Mouse (Mus musculus) B cell, adult 62 days (primary cell): ENCODE measurements around the gene Smok3b. TPM values are rescaled to one million over a fixed set of nuclear protein-coding genes. Genes with fewer than 3 reads are reported as not detected.

Experiments
- total RNA-seq: library from RNA; stranded (reverse); gene quantifications from 4 replicates; pipeline ENCODE4 v1.2.4, GENCODE M21; 2023

Gene Smok3b
- not detected in 4 replicates for total RNA-seq

DNA sequence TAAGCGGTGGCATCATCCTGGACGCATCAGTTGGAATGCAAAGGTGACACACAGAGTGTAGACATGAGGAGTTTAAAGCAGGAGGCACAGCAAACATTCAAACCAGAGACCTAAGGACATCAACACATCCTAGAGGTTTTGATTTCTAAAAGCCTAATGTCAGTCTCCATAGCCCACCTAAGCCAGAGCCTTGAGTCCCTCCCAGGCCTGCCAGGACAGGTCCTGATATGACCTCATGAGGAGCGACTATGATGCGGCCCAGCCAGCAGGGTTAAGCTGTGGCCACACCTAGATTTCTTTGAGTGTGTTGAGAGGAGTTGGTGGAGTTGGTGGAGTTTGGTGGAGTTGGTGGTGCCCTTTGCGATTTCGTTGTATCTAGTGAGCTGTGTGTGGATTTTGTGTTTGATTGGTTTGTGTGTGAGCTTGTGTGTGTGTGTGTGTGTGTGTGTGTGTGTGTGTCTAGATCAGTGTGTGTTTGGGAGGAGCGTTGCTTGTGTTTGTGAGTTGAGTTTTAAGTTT lies at the start of gene Smok3b, which contains the start of gene Smok3a:
Smok3b (plus strand) TSS at position 469 of the 519 bp plus-strand sequence.
Smok3a (plus strand) TSS at position 301 of the 519 bp plus-strand sequence.

DNA sequence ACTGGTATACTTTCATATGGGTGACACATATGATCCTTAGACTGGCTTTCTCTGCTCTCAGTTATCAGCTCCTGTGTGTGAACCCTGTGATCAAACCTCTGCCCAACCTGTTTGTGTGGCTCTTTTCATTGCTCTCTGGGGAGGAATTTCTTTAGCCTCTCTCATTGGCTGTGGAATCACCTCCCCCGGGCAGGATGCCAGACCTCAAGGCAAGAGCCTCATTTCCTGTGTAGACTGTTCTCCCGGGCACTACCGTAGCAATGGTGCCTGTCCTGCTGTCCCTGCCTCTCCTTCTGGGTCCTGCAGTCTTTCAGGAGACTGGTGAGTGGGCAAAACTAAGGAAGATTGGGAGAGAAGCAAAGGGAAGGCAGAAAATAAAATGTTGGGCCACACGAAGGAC lies 39.9 kb upstream of the Smok3b start, which contains the start of gene Azgp1:
Azgp1 (plus strand) TSS at position 221 of the 400 bp plus-strand sequence.

DNA sequence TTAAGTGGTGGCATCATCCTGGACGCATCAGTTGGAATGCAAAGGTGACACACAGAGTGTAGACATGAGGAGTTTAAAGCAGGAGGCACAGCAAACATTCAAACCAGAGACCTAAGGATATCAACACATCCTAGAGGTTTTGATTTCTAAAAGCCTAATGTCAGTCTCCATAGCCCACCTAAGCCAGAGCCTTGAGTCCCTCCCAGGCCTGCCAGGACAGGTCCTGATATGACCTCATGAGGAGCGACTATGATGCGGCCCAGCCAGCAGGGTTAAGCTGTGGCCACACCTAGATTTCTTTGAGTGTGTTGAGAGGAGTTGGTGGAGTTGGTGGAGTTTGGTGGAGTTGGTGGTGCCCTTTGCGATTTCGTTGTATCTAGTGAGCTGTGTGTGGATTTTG lies 31.7 kb downstream of the Smok3b start, which contains the start of gene Smok3c:
Smok3c (plus strand) TSS at position 301 of the 400 bp plus-strand sequence.

DNA sequence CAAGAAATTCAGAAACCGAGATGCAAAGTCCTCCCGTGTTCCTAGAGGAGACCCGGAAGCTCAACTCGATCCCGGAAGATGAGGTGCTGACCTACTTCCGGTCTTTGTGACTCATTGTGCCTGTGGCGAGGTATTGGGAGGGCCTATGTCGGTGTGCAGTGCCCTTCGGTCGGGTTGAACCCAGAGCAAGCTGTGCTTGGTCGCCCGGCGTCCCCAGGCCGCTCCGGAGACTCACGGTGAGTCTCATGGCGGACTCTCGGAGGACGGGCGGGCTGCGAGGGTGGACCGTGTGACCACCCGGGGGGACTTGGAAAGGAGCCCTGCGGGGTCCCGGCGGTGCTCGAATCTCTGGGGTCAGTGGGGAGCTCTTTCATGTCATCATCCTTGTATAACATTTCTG lies 63.8 kb downstream of the Smok3b start, which contains the start of gene Zkscan1:
Zkscan1 (plus strand) TSS at position 89 of the 400 bp plus-strand sequence.

Other genes starting within 250 kb of the Smok3b start
- gene Ppp1r35, start 242.6 kb upstream of the Smok3b start, total RNA-seq, result 19.5 to 26.0 TPM (median 22.4 TPM) in 4 replicates
- 80.8 to 118 TPM (median 101 TPM) in 4 replicates for gene Mepce, start 233.8 kb upstream of the Smok3b start, total RNA-seq
- 15.0 to 20.7 TPM (median 19.2 TPM) in 4 replicates for gene Zcwpw1, start 233.6 kb upstream of the Smok3b start, total RNA-seq
- 0.45 to 3.5 TPM (median 2.1 TPM) in 4 replicates for gene Pilra, start 185.1 kb upstream of the Smok3b start, total RNA-seq
- 1.3 to 2.3 TPM (median 1.9 TPM) in 4 replicates for gene Pilrb1, start 163.3 kb upstream of the Smok3b start, total RNA-seq
- gene Pilrb2, start 149.6 kb upstream of the Smok3b start, total RNA-seq, result 0.81 to 2.7 TPM in 2 of 4 replicates, not detected in the others
- gene Cyp3a13, start 99.8 kb upstream of the Smok3b start, total RNA-seq, result not detected in 4 replicates
- gene Gjc3, start 58.3 kb upstream of the Smok3b start, total RNA-seq, result not detected in 4 replicates
- not detected in 4 replicates for gene Azgp1, start 39.9 kb upstream of the Smok3b start, total RNA-seq
- gene Smok3a, start 168 bp upstream of the Smok3b start, total RNA-seq, result not detected in 4 replicates
- not detected in 4 replicates for gene Smok3c, start 31.8 kb downstream of the Smok3b start, total RNA-seq
- 16.7 to 18.6 TPM (median 17.1 TPM) in 4 replicates for gene Zkscan1, start 63.7 kb downstream of the Smok3b start, total RNA-seq
- 7.5 to 14.3 TPM (median 10.9 TPM) in 4 replicates for gene Zscan21, start 95.5 kb downstream of the Smok3b start, total RNA-seq
- gene Zfp113, start 134.3 kb downstream of the Smok3b start, total RNA-seq, result 8.3 to 11.6 TPM (median 9.5 TPM) in 4 replicates
- 48.8 to 54.2 TPM (median 50.0 TPM) in 4 replicates for gene Cops6, start 139.6 kb downstream of the Smok3b start, total RNA-seq
- 33.4 to 38.4 TPM (median 35.6 TPM) in 4 replicates for gene Ap4m1, start 150.6 kb downstream of the Smok3b start, total RNA-seq
- gene Mcm7, start 151.0 kb downstream of the Smok3b start, total RNA-seq, result 50.1 to 67.0 TPM (median 54.9 TPM) in 4 replicates
- gene Taf6, start 166.0 kb downstream of the Smok3b start, total RNA-seq, result 27.6 to 29.1 TPM (median 28.3 TPM) in 4 replicates
- gene Cnpy4, start 166.1 kb downstream of the Smok3b start, total RNA-seq, result 14.6 to 16.4 TPM (median 15.4 TPM) in 4 replicates
- 0.91 to 1.6 TPM (median 1.3 TPM) in 4 replicates for gene Mblac1, start 172.9 kb downstream of the Smok3b start, total RNA-seq
- not detected in 4 replicates for gene Nxpe5, start 204.5 kb downstream of the Smok3b start, total RNA-seq
- gene Lamtor4, start 234.1 kb downstream of the Smok3b start, total RNA-seq, result 30.0 to 42.9 TPM (median 38.4 TPM) in 4 replicates
- gene BC037034, start 242.6 kb downstream of the Smok3b start, total RNA-seq, result 47.3 to 60.1 TPM (median 49.0 TPM) in 4 replicates